Mouse (Mus musculus): ENCODE data around the gene Clpb.
"Not testable (repeated sequence)": the region's sequence is repeated elsewhere in the genome, so short reads cannot be mapped to it uniquely, and the experiment has no call there.

Gene Clpb

DNA sequence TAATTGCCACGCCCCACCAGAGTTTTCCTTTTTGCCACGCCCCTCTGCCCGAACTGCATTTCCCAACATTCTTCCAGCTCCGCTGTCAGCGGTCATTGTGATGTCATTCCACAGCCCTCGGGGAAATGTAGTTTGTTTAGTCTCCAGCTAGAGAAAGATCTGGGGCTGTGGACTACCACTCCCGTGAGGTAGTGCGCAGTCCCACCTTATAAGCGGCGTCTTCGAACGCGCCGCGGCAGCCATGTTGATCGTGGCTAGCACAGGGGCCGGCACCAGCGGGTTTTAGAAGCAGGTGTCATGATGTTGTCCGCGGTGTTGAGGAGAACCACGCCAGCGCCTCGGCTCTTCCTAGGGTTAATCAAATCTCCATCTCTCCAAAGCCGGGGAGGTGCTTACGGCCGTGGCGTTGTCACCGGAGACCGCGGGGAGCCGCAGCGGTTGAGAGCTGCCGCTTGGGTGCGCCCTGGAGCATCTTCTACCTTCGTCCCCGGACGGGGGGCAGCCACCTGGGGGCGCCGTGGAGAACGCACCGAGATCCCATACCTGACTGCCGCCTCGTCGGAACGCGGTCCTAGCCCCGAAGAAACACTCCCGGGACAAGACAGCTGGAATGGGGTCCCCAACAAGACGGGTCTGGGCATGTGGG is at the start of gene Clpb:
Gene Clpb, plus strand, starts transcription at position 120 of the 646 bp plus-strand sequence.
- DNase-seq (ENCODE audit: low spot score in 2 of 2), result peak; percentile 91 to 92

GRCm38 (mm10) chr7:101615406-101615805 is 48.0 kb upstream of the Clpb start:
- DNase-seq (ENCODE audit: low spot score in 2 of 2), result no peak

- no peak for DNase-seq (ENCODE audit: low spot score in 2 of 2)
Measured at GRCm38 (mm10) chr7:101616136-101616835, 47.1 kb upstream of the Clpb start.

DNA sequence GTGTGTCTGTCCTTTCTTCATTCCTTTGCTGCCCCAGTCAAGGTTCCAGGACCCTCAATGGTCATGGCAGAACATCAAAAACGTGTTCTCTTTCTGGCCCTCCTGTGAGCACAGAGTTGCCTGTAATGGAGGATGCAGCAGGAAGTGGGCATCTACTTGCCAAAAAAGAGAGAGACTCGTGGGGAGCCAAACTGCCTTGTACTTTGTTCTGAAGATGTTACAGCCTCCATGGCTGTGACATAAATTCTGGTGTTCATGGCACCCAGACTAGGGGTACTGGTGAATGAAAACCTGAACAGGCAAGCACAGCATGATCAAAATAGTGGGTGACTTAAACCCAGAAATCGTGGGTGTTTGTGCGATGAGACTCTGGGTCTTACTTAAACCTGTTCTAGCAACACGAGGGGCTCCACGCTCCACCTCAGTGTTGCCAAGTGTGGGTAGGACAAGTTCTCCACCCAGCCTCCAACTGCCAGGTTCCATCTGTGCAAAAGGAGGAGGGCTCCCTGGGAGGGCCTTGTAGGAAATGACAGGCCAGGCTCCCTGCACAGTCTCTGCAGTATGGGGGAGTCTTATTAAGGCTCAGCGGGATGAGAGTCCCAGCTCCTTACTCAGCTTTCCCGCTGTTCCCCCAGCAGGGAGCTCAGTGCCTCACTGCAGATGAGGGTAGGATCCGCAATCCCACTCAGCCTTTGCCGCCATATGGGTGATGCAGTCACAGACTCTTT is 45.8 kb upstream of the Clpb start:
- DNase-seq (ENCODE audit: low spot score in 2 of 2), result peak; percentile 46 to 53

DNA sequence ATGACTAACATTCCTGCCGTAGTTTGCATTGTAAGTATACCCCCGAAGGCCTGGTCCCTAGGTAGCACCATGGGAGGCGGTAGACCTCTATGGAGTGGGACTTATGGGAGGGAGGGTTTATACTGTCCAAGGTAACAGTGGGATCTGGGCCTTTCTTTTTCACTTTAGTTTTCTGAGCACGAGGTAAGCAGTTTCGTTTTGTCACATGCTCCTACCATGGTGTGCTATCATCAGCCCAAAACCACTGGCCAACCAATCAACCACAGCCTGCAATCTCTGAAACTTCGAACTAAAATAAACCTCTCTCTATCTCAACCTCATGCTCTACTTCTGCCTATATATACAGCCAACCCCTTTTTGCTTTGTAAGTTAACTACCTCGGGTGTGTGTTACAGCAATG is 45.2 kb upstream of the Clpb start:
- DNase-seq (ENCODE audit: low spot score in 2 of 2), result no peak

DNA sequence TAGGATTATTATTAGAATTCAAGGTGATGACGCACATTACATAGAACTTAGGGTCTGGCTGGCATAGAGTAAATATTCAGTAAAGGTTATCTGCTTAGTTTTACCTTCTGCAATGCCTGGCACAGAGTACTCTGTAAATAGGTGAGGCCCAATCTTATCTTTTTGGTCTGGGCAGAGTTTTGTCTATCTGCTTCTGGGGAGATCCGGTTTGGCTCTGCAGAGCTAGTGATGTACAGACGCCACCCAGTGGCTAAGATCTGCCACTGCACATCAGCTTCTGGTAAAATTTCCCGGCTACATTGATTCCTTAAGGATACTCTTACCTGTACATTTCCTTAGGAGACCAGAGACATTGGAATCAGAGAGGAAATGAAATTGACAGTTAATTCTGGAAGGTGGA is 43.1 kb upstream of the Clpb start:
- DNase-seq (ENCODE audit: low spot score in 2 of 2), result peak in 1 of 2 experiments; percentile 60

DNA sequence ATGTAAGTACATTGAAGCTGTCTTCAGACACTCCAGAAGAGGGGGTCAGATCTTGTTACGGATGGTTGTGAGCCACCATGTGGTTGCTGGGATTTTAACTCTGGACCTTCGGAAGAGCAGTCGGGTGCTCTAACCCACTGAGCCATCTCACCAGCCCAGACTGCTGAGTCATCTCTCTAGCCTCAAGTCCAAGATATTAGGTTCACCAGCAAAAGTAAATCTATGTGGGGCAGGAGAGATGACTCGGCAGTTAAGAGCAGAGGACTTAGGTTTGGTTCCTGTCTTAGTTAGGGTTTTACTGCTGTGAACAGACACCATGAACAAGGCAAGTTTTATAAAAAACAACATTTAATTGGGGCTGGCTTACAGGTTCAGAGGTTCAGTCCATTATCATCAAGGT is 41.6 kb upstream of the Clpb start:
- DNase-seq (ENCODE audit: low spot score in 2 of 2), result not testable (repeated sequence)

DNA sequence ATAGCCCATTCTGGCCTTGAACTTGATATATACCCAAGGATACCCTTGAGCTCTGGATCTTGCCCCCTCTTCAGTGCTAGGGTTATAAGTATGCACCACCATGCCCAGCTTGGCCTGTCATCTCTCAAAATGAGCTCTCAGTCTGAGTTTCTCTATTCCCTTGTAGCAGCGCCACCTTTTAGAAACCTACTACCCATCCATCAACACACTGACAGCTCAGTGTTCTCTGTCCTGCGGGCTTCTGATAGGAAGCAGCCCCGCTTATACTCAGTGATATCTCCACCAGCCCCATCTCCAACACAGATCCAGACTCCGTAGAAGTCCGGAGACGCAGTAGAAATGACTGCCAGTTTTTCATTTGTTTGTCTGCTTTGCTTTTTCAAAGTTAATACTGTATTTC is 39.1 kb upstream of the Clpb start:
- no peak for DNase-seq (ENCODE audit: low spot score in 2 of 2)

- DNase-seq (ENCODE audit: low spot score in 2 of 2), result not testable (repeated sequence)
Measured at GRCm38 (mm10) chr7:101627166-101627565, 36.3 kb upstream of the Clpb start.

DNA sequence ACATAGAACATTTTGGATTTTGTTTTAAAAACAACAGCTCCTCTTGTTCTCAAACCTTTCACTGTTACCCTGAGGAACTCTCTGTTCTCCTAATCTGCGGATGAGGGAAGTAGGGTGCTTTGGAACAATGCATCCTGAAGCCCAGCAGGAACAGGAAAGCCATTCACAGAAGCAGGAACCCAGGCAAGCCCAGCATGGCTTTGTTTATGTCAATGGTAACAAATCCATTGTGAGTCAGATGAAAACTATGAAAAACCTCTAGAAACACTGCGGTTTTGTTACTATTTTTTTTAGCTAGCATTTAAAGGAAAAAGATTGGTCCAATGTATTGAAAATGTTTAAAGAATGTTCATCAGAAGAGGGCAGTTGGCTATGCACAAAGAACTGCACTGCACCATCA is 35.0 kb upstream of the Clpb start:
- DNase-seq (ENCODE audit: low spot score in 2 of 2), result no peak

DNA sequence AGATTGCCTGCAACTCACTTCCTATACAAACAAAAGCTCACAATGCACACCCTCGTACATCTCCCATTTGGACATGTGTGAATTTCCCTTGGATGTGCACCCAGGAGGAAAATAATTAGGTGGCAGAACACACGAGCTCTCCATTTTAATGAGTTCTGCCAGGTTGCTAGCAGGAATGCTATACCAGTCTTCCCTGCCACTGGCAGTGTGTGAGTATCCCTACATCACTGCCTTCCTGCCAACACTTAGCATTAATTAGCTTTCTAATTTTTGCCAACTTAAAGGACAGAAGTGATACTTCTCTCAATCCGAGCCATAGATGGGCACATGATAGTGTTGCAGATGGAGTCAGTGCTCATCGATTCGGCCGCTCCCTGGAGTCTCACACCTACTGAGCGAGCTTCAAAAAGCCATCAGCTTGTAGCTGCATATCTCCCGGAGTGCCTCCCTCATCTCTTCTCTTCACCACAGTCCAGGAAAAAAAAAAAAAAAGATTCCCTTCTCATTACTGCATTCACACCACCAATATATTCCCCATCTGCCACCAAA is 29.7 kb upstream of the Clpb start:
- DNase-seq (ENCODE audit: low spot score in 2 of 2), result no peak

DNA sequence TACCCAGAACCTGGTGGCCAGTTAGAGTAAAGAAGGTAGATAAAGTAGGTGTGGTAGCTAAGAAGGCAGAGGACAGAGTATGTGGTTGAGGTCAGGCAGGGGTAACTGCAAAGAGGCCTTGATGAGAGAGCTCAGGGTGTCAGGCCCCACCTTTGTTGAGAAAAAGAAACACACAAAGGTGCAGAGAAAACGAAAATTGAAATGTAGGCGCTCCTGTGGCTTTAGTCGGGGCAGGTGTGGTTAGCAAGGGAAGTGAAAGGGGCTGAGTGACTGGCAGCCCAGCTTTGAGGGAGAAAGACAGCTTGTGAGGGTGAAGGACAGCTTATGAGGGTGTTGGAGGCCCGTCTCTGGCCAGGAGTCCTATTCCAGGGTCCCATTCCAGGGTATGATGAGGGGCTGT is 28.9 kb upstream of the Clpb start:
- DNase-seq (ENCODE audit: low spot score in 2 of 2), result no peak

DNA sequence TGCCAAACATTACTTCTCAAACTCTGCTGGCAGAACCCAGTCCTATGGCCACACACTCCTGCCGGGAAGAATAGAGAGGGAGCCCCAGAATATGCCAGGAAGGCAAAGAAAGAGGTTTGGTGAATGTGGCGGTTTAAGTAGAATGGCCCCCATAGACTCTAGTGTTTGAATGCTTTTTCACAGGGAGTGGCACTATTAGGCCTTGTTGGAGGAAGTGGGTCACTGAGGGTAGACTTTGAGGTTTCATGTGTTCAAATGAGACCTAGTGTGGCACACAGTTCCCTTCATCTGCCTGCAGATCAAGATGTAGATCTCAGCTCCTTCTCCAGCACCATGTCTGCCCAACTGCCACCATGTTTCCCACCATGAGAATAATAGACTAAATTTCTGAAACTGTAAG is 27.4 kb upstream of the Clpb start:
- no peak for DNase-seq (ENCODE audit: low spot score in 2 of 2)

GRCm38 (mm10) chr7:101643879-101644278 is 19.6 kb upstream of the Clpb start:
- DNase-seq (ENCODE audit: low spot score in 2 of 2), result no peak

DNA sequence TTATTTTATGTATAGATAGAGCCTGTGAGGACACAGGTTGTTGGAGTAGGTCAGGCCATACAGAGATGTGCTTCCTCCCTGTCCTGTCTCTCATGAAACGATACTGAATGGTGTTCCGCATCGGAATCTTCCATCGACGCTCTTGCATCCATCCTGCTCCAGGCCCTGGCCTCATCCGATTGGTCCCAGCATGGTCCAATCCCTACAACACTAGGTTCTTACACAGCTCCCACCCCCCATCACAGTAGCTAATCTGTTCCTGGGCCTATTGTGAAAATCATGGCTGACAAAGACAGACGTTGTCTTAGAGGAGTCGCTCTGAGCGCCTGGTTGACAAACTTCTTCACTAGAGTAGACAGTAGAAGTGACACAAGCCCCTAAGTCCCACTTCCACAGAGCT is 13.7 kb upstream of the Clpb start:
- no peak for DNase-seq (ENCODE audit: low spot score in 2 of 2)

DNA sequence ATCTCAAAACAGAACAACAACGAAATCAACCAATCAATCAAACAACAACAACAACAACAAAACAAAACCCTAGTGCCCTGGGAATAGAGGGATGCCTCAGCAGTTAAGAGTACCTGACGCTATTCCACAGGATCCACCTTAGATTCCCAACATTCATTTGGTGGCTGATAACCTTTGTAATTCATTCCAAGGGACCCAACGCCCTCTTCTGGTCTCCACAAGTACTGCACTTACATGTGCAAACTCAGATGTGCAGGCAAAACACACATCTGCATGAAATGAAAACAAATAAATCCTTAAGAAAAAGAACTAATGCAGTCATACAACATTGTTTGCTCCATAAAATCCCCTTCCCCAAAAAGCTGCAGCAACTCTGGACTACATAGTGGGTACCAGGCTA is 12.9 kb upstream of the Clpb start:
- no peak for DNase-seq (ENCODE audit: low spot score in 2 of 2)

DNA sequence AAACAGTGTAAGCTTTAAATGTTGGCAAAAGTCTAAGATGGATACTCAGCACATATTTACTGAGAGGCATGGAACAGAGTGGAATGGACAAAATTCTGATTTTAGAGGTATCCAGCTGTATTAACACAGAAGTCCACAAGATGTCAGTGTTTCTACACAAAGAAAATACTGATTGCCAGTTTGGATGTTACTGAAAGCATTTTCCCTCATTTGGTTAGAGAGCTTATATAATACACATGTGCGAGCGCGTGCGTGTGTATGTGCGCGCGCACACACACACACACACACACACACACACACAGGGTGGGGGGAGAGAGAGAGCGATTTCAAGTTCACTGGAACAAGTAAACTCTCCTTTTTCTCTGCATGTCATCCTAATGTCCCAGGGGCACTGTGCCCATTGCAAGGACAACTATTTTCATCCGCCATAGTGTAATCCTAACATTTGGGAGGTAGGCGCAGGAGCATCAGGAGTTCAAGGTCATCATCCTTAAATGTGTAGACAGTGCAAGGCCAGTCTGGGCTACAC is 9.7 kb upstream of the Clpb start:
- peak in 1 of 2 experiments; percentile 30 for DNase-seq (ENCODE audit: low spot score in 2 of 2)

- DNase-seq (ENCODE audit: low spot score in 2 of 2), result no peak
Measured at GRCm38 (mm10) chr7:101654936-101655335, 8.5 kb upstream of the Clpb start.

GRCm38 (mm10) chr7:101662006-101662405 is 1.4 kb upstream of the Clpb start:
- no peak for DNase-seq (ENCODE audit: low spot score in 2 of 2)

- DNase-seq (ENCODE audit: low spot score in 2 of 2), result peak in 1 of 2 experiments; percentile 52
Measured at GRCm38 (mm10) chr7:101666581-101666980, 3.1 kb downstream of the Clpb start.

- no peak for DNase-seq (ENCODE audit: low spot score in 2 of 2)
Measured at GRCm38 (mm10) chr7:101671601-101672280, 8.3 kb downstream of the Clpb start.

DNA sequence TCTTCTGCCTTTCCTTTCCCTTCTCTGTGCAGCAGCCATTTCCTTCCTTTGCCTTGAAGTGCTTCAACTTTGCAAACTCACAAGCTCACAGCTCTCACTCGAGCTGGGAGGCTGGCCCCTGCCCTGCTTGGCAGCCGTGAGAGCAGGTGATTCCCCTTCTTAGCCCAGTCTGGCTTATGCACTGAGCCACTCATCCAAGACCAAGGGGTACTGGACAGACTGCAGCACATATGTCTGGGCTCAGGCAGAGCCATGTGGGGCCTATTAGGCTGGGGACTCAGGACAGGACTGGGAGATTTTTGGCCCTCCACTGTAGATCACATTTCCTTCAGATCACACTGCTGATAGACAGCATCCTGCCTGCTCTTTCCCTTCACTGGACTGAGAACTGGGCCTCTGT is 10.1 kb downstream of the Clpb start:
- no peak for DNase-seq (ENCODE audit: low spot score in 2 of 2)

All from frontal cortex, postnatal 14 days (tissue).